Mouse (Mus musculus) spleen, postnatal 4 days (tissue): Measurements from ENCODE around the gene Gatad2b.

Experiments
- DNase-seq, 2 experiments: peaks; one replicate each; pipeline ENCODE4 v3.0.0; 2022; ENCODE audit warnings: low spot score in 2 of 2

Gatad2b gene

GRCm38 (mm10) chr3:90381727-90382126, 88.7 kb downstream of the Gatad2b start:
- no peak for DNase-seq

- DNase-seq = peak in 1 of 2 experiments; percentile 47
These were observed 90.7 kb downstream of the Gatad2b start for GRCm38 (mm10) chr3:90383690-90384089.

- DNase-seq = no peak
These were observed 91.9 kb downstream of the Gatad2b start for GRCm38 (mm10) chr3:90384851-90385375.

GRCm38 (mm10) chr3:90386817-90387216, 93.8 kb downstream of the Gatad2b start:
- DNase-seq = no peak

GRCm38 (mm10) chr3:90387483-90387882, 94.5 kb downstream of the Gatad2b start:
- DNase-seq = no peak

GRCm38 (mm10) chr3:90388192-90388591, 95.2 kb downstream of the Gatad2b start:
- DNase-seq = no peak

GRCm38 (mm10) chr3:90388726-90389510, 95.9 kb downstream of the Gatad2b start:
- no peak for DNase-seq

GRCm38 (mm10) chr3:90389511-90390490, 96.8 kb downstream of the Gatad2b start, which contains the start of gene Slc27a3:
Slc27a3 (minus strand) TSS chr3:90389938.
- no peak for DNase-seq

- DNase-seq = no peak
These were observed 98.0 kb downstream of the Gatad2b start for GRCm38 (mm10) chr3:90391004-90391403.

GRCm38 (mm10) chr3:90391941-90392340, 99.0 kb downstream of the Gatad2b start:
- no peak for DNase-seq

GRCm38 (mm10) chr3:90392661-90393060, 99.7 kb downstream of the Gatad2b start:
- no peak for DNase-seq

GRCm38 (mm10) chr3:90395629-90396028, 102.7 kb downstream of the Gatad2b start:
- no peak for DNase-seq

GRCm38 (mm10) chr3:90400993-90401392, 108.0 kb downstream of the Gatad2b start:
- no peak for DNase-seq

GRCm38 (mm10) chr3:90404121-90404520, 111.1 kb downstream of the Gatad2b start:
- no peak for DNase-seq

- DNase-seq = no peak
These were observed 111.6 kb downstream of the Gatad2b start for GRCm38 (mm10) chr3:90404609-90405008.

- no peak for DNase-seq
These were observed 113.4 kb downstream of the Gatad2b start for GRCm38 (mm10) chr3:90406414-90406813.

- DNase-seq = no peak
These were observed 115.7 kb downstream of the Gatad2b start for GRCm38 (mm10) chr3:90408721-90409120.

- DNase-seq = peak; percentile 64 to 88
These were observed 119.5 kb downstream of the Gatad2b start for GRCm38 (mm10) chr3:90412312-90413010.

GRCm38 (mm10) chr3:90413011-90413396, 120.0 kb downstream of the Gatad2b start:
- DNase-seq = no peak
